Mouse (Mus musculus): ENCODE measurements around the gene Olfr1155. TPM values are rescaled to one million over a fixed set of nuclear protein-coding genes. Genes with fewer than 3 reads are reported as not detected.

Olfr1155 gene
- not detected in 2 replicates for polyA plus RNA-seq (2015; fragmentation: Nextera tagmentation; extraction: Ambion mirVana)

DNA sequence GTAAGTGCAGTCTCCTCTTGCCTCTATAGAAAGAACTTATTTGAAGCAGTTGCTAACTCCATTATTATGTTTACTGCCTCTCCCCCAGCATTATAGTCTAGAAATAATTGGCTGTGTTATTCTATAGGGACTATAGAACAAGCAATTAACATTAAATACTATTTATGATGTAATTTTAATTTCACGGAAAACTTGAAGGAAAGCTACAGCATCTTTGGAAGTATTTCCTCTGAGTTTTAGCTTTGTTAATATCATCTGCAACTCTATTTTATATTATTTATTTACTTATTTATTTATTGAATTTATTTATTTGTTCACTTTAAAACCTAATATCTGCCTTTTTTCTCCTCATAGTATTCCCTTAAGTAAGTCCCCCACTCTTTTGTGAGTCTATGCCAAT, at the start of gene Olfr1155:
Gene Olfr1155 (minus strand): TSS at position 101 of the 400 bp plus-strand sequence.

DNA sequence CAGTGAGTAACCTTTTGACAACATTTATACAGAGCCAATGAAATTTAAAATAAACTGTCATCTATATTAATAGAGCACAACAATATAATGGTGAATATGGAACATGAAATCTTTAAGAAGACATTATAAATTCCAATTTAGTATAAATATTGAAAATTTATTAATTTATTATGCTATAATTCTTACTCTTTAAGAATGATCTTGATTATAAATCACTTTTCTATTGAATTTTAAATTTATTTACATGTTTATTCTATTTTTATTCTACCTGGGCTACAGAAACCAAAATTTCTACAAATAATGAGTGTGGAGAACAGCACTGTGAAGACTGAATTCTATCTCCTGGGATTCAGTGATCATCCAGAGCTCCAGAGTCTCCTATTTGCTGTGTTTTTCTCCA, 44.9 kb upstream of the Olfr1155 start, which contains the start of gene Olfr1158:
Gene Olfr1158 (plus strand): TSS at position 301 of the 400 bp plus-strand sequence.

GRCm38 (mm10) chr2:87974563-87974962, 29.6 kb upstream of the Olfr1155 start, which contains the start of gene Olfr74:
Gene Olfr74, minus strand, starts transcription at chr2:87974663.

DNA sequence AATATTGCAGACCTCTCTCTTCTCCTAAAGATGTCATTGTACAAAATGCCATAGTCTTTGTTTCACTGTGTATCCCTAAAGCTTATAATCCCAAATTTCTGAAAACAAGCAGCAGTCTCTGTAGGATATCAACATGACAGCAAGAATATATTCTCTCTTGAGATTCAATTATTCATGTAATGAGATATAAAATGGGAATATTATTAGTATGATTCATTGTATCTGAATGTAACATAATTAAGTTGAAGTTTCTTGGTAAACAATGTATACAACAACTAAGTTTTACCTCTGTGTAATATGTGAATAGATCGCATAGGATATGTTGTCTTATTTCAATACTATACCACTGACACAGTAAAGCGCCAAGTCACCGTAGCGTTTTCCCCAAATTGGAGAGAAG, 23.3 kb upstream of the Olfr1155 start, which contains the start of gene Olfr1157:
Gene Olfr1157 (minus strand): TSS at position 101 of the 400 bp plus-strand sequence.

GRCm38 (mm10) chr2:87953000-87953399, 8.1 kb upstream of the Olfr1155 start, which contains the start of gene Olfr1156:
Gene Olfr1156, minus strand, starts transcription at chr2:87953100.

GRCm38 (mm10) chr2:87905066-87905465, 39.9 kb downstream of the Olfr1155 start, which contains the start of gene Olfr1154:
Gene Olfr1154, minus strand, starts transcription at chr2:87905166.

DNA sequence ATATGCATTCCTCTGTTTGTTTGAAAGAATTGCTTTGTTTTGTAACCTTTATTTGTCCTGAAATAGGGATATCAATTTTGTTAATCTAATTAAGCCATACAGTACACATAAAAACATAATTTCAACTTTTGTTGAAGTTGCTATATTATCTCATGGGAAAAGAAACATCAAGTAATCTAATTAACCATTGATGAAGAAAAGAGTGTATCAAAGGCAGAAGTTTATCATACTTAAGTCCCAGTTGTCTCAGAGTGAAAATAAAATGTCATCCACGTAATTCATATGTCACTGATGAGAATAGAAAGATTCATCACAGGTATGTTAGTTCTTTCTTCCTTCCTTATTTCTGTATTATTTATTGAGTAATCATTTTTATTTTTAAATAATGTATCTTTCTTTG, 50.3 kb downstream of the Olfr1155 start, which contains the start of gene Olfr1153:
Gene Olfr1153 (plus strand): TSS at position 301 of the 400 bp plus-strand sequence.

Other genes with a start within 250 kb of the Olfr1155 start
- not detected in 2 replicates for gene Olfr1137, start 232.0 kb downstream of the Olfr1155 start, polyA plus RNA-seq (2015; fragmentation: Nextera tagmentation; extraction: Ambion mirVana)
- gene Olfr1138, start 205.2 kb downstream of the Olfr1155 start, polyA plus RNA-seq (2015; fragmentation: Nextera tagmentation; extraction: Ambion mirVana): not detected in 2 replicates
- not detected in 2 replicates for gene Olfr1140, start 201.4 kb downstream of the Olfr1155 start, polyA plus RNA-seq (2015; fragmentation: Nextera tagmentation; extraction: Ambion mirVana)
- not detected in 2 replicates for gene Olfr1141, start 191.1 kb downstream of the Olfr1155 start, polyA plus RNA-seq (2015; fragmentation: Nextera tagmentation; extraction: Ambion mirVana)
- gene Olfr152, start 165.7 kb downstream of the Olfr1155 start, polyA plus RNA-seq (2015; fragmentation: Nextera tagmentation; extraction: Ambion mirVana): not detected in 2 replicates
- gene Olfr1143, start 144.5 kb downstream of the Olfr1155 start, polyA plus RNA-seq (2015; fragmentation: Nextera tagmentation; extraction: Ambion mirVana): not detected in 2 replicates
- not detected in 2 replicates for gene Olfr1145, start 135.3 kb downstream of the Olfr1155 start, polyA plus RNA-seq (2015; fragmentation: Nextera tagmentation; extraction: Ambion mirVana)
- gene Olfr1148, start 114.6 kb downstream of the Olfr1155 start, polyA plus RNA-seq (2015; fragmentation: Nextera tagmentation; extraction: Ambion mirVana): not detected in 2 replicates
- gene Olfr1150-ps1, start 101.1 kb downstream of the Olfr1155 start, polyA plus RNA-seq (2015; fragmentation: Nextera tagmentation; extraction: Ambion mirVana): not detected in 2 replicates
- gene Olfr1151, start 89.3 kb downstream of the Olfr1155 start, polyA plus RNA-seq (2015; fragmentation: Nextera tagmentation; extraction: Ambion mirVana): not detected in 2 replicates
- gene Olfr1152, start 78.6 kb downstream of the Olfr1155 start, polyA plus RNA-seq (2015; fragmentation: Nextera tagmentation; extraction: Ambion mirVana): not detected in 2 replicates
- not detected in 2 replicates for gene Olfr1153, start 50.2 kb downstream of the Olfr1155 start, polyA plus RNA-seq (2015; fragmentation: Nextera tagmentation; extraction: Ambion mirVana)
- not detected in 2 replicates for gene Olfr1154, start 40.0 kb downstream of the Olfr1155 start, polyA plus RNA-seq (2015; fragmentation: Nextera tagmentation; extraction: Ambion mirVana)
- gene Olfr1156, start 8.0 kb upstream of the Olfr1155 start, polyA plus RNA-seq (2015; fragmentation: Nextera tagmentation; extraction: Ambion mirVana): not detected in 2 replicates
- not detected in 2 replicates for gene Olfr1157, start 23.2 kb upstream of the Olfr1155 start, polyA plus RNA-seq (2015; fragmentation: Nextera tagmentation; extraction: Ambion mirVana)
- gene Olfr74, start 29.5 kb upstream of the Olfr1155 start, polyA plus RNA-seq (2015; fragmentation: Nextera tagmentation; extraction: Ambion mirVana): not detected in 2 replicates
- gene Olfr1158, start 45.0 kb upstream of the Olfr1155 start, polyA plus RNA-seq (2015; fragmentation: Nextera tagmentation; extraction: Ambion mirVana): not detected in 2 replicates
- not detected in 2 replicates for gene Olfr1160, start 63.1 kb upstream of the Olfr1155 start, polyA plus RNA-seq (2015; fragmentation: Nextera tagmentation; extraction: Ambion mirVana)
- gene Olfr1161, start 77.6 kb upstream of the Olfr1155 start, polyA plus RNA-seq (2015; fragmentation: Nextera tagmentation; extraction: Ambion mirVana): not detected in 2 replicates
- not detected in 2 replicates for gene Olfr73, start 92.6 kb upstream of the Olfr1155 start, polyA plus RNA-seq (2015; fragmentation: Nextera tagmentation; extraction: Ambion mirVana)
- gene Olfr1162, start 106.0 kb upstream of the Olfr1155 start, polyA plus RNA-seq (2015; fragmentation: Nextera tagmentation; extraction: Ambion mirVana): not detected in 2 replicates
- gene Olfr1163, start 126.7 kb upstream of the Olfr1155 start, polyA plus RNA-seq (2015; fragmentation: Nextera tagmentation; extraction: Ambion mirVana): not detected in 2 replicates
- gene Olfr1164, start 148.8 kb upstream of the Olfr1155 start, polyA plus RNA-seq (2015; fragmentation: Nextera tagmentation; extraction: Ambion mirVana): not detected in 2 replicates
- gene Olfr1166, start 183.1 kb upstream of the Olfr1155 start, polyA plus RNA-seq (2015; fragmentation: Nextera tagmentation; extraction: Ambion mirVana): not detected in 2 replicates
- gene Olfr1167, start 210.1 kb upstream of the Olfr1155 start, polyA plus RNA-seq (2015; fragmentation: Nextera tagmentation; extraction: Ambion mirVana): not detected in 2 replicates
- not detected in 2 replicates for gene Olfr1168, start 236.7 kb upstream of the Olfr1155 start, polyA plus RNA-seq (2015; fragmentation: Nextera tagmentation; extraction: Ambion mirVana)